Mouse (Mus musculus): ENCODE results near the gene Clasrp. TPM values are rescaled to one million over a fixed set of nuclear protein-coding genes. Genes with fewer than 3 reads are reported as not detected.
"Not testable (repeated sequence)": the region's sequence is repeated elsewhere in the genome, so short reads cannot be mapped to it uniquely, and the experiment has no call there.

The Clasrp gene
- polyA plus RNA-seq, 1 experiment: 56.3 TPM

DNA sequence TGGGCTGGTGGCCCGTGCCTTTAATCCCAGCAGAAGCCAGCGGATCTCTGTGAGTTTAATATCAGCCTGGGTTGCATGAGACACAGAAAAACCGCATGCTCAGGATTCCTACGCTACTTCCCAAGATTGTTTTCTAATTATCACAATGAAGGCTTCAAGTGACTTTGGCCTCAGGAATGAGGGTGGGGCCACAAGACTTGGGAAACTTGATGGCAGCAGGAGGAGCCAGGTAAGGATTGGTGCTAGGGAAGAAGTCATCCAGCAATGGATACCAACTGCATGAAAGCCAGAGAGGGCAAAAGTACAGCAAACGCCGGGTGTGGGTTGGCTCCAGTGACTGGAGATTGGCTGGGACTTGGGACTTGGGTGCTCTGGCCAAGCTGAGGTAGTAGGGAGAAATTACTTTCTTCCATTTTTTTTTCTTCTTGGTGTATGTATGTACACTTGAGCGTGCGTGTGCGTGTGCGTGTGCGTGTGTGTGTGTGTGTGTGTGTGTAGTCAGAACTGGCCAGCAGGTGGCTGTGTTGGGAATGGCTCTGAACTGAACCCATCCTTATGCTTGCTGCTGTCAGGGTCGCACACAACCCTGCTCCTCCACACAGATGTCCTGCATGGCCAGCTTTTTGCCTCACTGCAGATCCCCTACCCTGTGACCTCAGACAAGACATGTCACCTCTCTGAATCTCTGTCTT, 5.5 kb upstream of the Clasrp start:
- DNase-seq (ENCODE audit: low read depth): no peak

DNA sequence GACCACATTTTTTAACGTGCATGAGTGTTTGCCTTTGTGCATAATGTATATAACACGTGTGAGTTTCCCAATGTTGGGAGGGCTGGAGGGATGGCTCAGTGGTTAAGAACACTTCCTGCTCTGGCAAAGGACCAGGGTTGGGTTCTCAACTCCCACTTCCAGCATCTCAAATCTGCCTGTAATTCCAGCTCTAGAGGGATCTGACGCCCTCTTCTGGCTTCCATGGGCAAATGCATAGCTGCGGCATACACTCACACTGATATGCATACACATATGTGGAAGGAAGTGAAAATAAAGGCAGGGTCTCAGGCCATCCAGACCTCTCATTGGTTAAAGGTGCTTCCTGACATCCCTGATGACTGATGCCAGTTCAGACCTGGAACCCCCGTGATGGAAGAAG, 3.0 kb upstream of the Clasrp start:
- DNase-seq (ENCODE audit: low read depth): no peak

DNA sequence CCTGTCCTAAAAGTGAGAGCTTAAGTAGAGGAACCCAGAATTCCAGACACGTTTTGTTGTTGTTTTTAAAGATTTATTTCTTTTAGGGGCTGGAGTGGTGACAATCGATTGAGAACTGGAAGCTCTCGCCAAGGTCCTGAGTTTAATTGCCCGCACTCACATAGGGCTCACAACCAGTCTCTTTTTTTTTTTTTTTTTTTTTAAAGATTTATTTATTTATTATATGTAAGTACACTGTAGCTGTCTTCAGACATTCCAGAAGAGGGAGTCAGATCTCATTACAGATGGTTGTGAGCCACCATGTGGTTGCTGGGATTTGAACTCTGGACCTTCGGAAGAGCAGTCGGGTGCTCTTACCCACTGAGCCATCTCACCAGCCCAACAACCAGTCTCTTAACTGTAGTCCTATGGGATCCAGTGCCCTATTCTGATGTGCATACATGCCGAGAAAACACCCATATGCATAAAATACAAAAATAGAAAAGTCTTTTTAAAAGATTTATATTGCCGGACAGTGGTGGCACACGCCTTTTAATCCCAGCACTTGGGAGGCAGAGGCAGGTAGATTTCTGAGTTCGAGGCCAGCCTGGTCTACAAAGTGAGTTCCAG, 424 bp upstream of the Clasrp start:
- not testable (repeated sequence) for DNase-seq (ENCODE audit: low read depth)

DNA sequence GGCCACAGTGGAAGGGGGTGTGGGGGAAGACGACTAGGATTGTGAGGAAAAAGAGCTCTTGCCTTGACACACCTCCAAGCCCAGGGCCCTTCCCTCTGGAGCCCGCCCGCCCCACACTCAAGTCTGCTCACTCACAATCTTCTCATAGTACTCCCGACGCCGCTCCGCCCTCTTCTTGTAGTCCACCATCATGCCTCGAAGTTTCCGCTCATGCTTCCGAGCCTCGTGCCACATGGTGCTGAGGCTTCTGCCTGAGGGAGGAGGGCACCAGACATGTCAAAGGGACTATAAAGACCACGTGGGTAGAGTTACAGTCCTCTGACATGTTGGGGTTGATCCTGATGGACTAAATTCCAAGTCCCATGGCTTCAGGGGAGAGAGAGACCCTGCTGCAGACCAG, 1.2 kb downstream of the Clasrp start:
- DNase-seq (ENCODE audit: low read depth): no peak

DNA sequence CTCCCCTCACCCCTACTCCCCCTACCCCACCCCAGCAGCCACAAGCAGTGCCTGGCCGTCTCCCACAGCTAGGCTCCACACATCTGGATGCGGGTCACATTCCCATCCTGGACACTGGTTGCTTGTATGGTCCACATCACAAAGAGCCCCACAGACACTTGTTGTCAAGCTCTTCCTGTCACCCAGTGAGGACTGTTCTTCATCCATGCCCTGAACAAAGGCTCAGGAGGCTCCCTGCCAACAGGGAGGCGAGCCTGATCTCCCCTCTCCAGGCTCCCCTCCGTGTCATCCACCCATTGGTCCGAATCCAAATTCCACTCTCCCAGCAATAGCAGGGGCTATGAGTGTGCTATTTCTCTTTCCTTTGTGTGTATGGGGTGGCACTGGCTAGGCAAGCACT, 3.7 kb downstream of the Clasrp start:
- DNase-seq (ENCODE audit: low read depth): no peak

DNA sequence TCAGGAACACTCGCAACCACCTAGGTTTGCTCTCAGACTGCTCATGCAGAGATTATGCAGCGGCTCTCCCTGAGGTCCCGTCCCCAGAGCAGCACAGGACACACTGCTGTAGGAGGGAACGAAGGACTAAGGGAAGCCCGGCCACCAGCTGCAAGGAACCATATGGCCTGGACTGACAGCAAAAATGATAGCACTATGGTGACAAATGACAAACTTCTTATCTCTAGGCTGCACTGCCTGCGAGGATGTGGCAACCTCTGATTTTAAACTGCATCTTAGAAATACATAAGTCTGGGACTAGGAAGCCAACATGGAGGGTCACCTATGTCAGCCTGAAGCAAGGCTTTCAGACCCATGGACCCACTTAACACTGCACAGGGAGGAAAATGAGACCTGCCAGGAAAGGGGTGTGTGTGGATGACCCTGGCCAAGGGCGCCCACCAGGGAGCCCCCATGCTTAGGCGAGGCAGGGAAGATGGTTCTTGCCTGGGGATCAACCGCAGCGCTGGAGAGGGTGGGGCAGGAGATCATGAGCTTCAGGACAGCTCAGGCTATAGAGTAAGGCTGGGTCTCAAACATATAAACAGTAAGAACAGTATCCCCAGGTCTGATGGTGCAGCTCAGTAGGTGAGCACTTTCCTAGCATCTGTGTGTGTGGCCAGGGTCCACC, 11.1 kb downstream of the Clasrp start:
- DNase-seq (ENCODE audit: low read depth): no peak

DNA sequence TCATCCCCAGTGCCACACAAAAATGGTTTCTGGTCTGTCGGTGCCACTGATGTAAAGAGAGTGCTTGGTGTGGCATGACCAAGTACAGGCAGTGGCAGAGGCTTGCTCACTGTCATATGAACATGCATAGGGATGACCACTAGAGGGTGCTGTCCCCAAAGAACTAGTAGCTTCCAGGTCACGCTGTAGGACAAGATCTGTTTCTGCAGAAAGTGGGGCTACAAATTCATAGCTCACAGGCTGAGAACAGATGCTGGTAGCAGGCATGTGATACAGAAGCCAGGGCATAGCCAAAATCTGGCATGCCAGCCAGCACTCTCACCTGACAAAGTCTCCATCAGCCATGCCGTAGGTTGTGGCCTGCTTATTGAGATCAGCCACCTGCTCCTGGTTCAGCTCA, 14.4 kb downstream of the Clasrp start:
- no peak for DNase-seq (ENCODE audit: low read depth)

DNA sequence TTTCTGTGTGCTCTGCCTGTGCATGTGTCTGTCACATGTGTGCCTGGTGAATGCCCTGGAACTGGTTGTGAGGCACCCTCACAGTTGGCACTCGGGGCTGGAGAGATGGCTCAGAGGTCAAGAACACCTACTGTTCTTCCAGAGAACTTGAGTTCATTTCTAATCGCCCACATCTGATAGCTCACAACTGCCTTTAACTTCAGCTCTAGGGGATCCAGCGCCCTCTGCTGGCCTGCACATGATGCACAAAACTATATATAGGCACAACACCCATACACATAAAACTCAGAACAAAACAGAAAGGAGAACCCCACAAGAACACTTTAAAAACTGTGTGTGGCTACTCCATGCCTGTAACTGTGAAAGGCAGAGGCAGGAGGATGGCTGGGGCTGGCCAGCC, 15.1 kb downstream of the Clasrp start:
- no peak for DNase-seq (ENCODE audit: low read depth)

DNA sequence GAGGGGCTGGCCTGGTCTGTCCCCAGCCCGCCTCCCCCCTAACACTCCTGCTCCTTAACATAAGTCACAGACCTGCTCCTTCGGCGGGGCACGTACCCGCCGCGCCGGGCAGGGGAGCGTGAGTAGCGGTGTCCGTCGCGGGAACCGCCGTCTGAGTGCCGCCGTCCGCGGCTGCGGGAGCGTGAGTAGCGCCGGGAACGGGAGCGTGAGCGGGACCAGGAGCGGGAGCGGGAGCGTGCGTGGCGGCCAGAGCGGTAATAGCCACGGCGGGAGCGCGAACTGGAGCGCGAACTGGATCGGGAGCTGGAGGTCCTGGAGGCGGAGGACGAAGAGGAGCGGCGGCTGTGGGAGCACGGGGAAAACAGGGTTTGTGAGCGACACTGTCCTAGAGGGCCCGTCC, 18.0 kb downstream of the Clasrp start:
- no peak for DNase-seq (ENCODE audit: low read depth)

DNA sequence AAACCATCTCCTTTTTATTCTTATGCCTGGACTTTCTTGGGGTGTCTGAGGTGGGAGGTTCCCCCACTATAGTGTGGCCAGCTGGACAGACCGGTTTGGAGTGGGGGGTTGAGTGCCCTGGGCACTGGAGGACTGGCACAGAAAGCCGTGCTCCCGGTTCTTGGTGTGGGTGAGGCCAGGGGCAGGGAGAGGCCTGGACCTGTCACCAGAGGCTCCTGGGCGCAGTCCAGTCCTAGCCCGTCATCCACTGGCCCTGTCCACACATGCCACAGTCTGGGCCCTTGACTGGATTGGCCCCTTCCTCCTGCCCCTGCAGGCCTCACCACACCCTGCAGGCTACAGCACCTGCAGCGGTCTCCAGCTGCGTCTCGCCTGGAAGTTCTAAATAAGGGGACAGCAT, 23.7 kb downstream of the Clasrp start:
- DNase-seq (ENCODE audit: low read depth): no peak

DNA sequence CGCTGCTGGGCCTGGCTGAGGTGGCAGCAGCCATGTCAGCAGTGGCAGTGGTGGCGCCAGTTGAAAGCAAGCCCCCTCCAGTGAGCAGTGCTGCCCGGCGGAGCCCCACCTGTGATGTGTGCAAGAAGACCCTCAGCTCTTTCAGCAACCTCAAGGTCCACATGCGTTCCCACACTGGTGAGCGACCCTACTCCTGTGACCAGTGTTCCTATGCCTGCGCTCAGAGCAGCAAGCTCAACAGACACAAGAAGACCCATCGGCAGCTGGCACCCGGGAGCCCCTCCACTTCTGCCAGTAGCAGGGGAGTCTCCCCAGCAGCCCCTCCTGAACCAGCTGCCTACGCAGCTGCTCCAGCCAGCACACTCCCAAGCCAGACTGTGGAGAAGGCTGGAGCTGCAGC, 24.5 kb downstream of the Clasrp start:
- no peak for DNase-seq (ENCODE audit: low read depth)

DNA sequence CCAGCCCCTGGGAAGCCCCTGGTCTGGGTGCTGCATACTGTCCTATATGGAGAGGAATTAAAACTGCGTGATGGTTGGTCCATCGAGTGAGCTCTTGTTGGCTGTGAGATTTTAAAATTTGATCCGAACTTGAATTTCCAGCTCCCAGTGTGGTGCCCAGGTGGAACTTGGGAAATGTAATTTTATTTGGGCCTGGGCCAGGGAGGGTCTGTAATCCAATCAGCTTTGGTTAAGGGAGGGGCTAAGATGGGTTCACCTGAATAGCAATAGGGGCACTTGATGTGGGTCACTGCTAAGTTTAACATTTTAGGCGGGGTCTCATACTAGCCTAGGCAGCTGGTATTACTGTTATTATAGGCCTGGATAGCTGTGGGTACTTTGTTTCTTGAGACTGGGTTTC, 25.9 kb downstream of the Clasrp start:
- no peak for DNase-seq (ENCODE audit: low read depth)

DNA sequence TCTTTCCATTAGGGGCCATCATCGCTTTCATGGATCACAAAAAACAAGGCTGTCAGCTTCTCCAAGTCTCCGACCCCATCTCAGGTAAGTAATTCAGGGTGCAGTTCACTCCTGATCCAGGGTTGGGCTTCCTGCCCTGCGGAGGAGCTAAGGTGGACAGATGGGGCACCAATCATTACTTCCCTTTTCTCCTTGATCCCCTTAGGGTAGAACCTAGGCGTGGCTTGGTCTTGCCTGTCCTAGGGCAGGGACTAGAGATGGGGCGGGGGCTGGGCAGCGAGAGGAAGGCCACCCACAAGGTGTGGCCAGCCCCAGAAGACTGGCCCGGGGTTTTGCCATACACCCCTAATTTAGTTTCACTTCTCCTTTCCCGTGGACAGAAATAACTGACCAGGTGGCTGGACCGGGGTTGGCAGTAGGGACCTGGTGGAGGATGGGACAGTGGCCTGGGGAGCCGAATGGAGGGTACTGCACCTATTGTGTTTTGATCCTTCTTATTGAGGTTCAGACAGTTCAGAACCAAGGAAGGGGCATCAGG, 26.3 kb downstream of the Clasrp start:
- no peak for DNase-seq (ENCODE audit: low read depth)

DNA sequence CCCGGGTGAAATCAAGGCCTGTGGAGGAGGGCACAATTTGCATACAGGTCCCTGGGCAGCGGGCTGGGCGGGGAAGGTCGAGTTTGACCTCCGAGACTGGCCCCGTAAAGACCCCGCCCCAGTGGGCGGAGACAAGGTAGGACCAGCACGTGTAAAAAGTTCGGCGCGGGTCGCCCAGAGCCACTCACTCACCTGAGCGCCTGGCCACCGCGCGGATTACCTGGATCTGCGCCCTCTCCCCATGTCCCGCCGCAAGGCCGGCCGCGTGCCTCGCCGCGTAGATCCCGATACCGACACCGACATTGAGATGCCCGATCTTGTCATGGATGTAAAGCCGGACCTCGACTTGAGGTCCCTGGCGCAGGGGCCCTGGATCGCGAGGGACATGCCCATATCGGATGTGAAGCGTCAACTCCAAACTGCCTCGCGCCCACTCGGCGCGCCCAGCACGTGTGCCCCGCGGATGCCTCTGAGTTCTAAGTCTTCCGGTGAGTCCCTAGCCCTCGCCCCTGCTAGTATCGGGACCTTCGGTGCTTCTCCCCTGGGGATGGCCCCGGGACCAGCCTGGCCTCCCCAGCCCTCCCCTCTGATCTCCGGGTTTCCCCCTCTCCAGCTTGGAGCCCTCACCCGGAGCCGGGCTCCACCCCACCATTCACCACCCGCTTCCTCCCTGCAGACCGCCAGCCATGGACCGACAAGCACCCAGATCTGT, 27.0 kb downstream of the Clasrp start, which contains the start of the genes Zfp296 and Gemin7:
Zfp296 (plus strand) TSS at position 147 of the 712 bp plus-strand sequence.
Gemin7 (minus strand) TSS at position 455 of the 712 bp plus-strand sequence.
- no peak for DNase-seq (ENCODE audit: low read depth)

DNA sequence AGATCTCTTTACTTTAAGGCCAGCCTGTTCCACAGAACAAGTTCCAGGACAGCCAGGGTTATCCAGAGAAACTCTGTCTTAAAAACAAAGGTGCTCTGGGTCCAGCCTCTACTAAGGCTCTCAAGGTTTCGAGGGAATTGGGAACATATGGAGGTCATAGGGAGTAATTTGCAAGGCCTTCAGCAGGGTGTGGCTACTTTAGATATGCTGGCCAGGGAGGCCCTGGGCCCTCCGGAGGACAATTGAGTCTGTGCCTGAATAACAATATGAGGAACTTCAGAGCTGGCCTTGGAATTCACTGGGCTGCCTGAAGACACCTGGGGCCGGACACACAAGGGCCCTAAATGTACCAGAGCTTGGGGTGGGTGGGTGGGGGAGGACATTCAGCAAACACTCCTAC, 28.7 kb downstream of the Clasrp start:
- no peak for DNase-seq (ENCODE audit: low read depth)

DNA sequence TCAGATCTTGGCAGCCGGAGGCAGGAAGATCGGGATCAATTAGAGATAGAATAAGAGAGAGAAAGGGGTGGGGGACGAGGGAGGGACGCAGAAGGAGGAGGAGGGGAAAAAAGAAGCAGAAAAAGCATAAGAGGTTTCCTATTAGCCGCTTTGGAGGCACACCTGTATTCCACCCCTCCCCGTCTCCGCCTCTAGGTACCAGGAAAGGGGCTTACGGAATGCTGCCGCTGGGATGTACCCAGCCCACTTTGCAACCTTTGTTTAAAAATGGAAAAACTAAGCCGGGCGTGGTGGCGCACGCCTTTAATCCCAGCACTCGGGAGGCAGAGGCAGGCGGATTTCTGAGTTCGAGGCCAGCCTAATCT, 30.5 kb downstream of the Clasrp start:
- DNase-seq (ENCODE audit: low read depth): no peak

DNA sequence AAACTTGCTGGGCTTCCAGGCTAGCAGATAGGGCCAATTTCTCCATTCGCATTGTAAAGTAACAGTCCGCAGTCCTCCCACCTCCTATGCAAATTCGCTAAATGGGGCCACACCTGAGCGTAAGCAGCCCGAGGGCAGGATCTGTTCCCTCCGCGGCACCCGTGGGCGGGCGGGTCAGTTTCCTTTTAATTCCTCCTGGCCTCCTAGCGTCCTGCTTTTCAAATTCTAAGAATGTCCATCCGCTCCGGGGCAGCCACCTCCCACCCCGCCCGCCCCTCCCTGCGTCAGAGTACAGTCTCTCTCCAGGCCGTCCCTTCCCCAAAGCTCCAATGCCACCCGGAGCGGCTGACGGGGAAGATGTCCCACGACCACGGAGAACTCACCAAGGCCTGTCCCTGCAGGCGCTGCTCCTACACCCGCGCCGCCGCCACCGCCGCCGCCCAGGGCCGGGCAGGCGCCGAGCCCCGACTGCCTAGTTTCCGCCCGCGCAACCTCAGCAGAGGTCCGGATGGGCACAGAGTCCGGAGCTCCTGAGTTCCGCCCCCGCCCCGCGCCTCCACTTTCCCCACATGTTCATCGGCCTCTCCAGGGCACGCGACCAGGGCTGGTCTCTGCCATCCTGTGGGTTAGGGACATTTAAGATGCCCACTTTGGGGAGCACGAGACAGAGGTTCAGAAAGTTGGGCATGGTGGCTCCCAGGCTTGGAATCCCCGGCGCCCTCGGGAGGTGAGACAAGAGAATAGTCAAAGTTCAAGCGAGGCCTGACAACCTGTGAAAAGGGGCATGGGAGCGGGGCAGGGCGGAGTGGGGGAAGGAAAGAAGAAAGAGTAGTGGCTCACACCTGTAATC, 31.1 kb downstream of the Clasrp start:
- no peak for DNase-seq (ENCODE audit: low read depth)

DNA sequence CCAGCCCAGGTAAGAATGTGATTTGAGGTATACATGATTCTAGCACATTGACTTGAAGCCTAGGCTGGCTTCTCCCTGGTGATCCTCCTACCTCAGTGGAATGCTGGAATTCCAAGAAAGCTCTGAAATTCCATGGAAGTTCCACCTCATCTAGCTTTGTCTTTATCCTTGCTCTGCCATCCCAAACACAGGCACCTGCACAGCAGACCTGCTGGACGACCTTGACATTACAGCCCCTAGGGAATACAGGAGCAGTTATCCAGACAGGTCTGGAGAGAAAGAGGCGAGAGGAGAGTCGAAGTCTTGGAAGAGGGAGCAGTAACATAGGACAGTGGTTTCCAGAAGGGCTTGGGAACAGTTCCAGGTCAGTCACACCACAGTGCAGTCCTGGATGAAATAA, 34.6 kb downstream of the Clasrp start:
- no peak for DNase-seq (ENCODE audit: low read depth)

DNA sequence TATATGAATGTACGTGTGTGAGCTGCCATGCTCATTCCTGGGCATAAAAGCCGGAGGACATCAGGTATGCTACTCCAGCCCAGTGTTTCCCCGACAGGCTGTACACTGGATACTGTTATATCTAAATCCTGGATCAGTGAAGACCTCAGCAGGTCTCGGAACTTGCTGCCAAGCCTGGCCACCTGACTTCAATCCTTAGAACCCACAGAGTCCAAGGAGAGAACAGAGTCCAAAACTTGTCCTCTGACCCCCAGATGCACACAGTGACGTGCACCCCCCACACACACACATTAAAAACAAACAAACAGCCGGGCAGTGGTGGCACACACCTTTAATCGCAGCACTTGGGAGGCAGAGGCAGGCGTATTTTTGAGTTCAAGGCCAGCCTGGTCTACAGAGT, 36.9 kb downstream of the Clasrp start:
- no peak for DNase-seq (ENCODE audit: low read depth)

DNA sequence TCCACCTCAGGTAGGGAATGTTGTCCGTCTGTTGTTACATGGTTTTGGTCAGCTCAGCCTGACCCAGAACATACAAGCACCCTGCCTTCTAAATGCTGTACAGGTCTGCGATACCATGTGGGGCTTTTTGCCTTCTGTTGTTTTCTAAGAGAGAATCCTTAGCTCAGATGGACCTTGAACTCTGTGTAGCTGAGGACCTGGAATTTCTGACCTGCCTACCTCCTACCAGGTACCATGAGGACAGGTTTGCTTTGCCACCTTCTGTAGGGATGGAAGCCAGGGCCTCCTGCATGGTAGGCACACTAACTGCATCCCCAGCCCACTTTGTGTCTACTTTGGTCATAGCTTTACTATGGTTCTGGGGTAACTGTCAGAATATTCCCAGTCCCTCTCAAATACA, 38.5 kb downstream of the Clasrp start:
- DNase-seq (ENCODE audit: low read depth): no peak

DNA sequence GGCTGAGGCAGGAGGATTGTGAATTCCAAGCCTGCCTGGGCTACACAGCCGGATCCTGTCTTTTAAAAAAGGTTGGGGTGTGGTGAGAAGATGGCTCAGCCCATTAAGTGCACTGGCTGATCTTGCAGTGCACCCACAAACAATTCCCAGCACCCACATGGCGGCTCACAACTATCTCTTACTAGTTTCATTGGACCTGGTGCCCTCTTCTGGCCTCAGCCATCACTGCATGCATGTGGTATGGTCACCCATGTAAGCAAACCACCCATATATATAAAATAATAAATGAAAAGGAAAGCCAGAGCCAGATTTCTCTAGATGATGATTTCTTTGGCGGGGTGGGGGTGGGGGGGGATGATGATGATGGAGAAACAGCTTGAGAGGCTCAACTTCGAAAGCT, 39.8 kb downstream of the Clasrp start:
- no peak for DNase-seq (ENCODE audit: low read depth)
